Mouse (Mus musculus) Patski (cell line): ENCODE results near the gene Glipr2. TPM values are rescaled to one million over a fixed set of nuclear protein-coding genes. Genes with fewer than 3 reads are reported as not detected.

Experiments used
- ATAC-seq: fragments of 100-300 bp; one replicate; pipeline ENCODE4 v1.8.0; 2021
- CTCF ChIA-PET: fragments of 350-600 bp; sonication (Branson Sonifier 250); formaldehyde crosslinking; loops from one replicate; lab custom pipeline; 2022; ENCODE audit warnings: inconsistent platforms; lab: Charles Lee
- POLR2A ChIA-PET: fragments of 350-600 bp; sonication (Branson Sonifier 250); formaldehyde crosslinking; loops from one replicate; lab custom pipeline; 2022; ENCODE audit warnings: antibody characterized with exemption, inconsistent platforms; lab: Charles Lee
- DNase-seq: peaks from one replicate; pipeline ENCODE4 v3.0.0-alpha.2; 2011; ENCODE audit warnings: low read depth, low spot score
- H3K27me3 ChIP-seq: fragments of 371-371 bp; one replicate; pipeline ENCODE4 v1.5.1; 2021
- CTCF ChIP-seq: fragments of 100-300 bp; IDR thresholded peaks from one replicate; pipeline ENCODE4 v1.5.1; 2021
- in situ Hi-C: fragments of 300-500 bp; cut with MboI; formaldehyde crosslinking; loops from 3 replicates; pipeline ENCODE4 v1.11.1; 2018; ENCODE audit warnings: low pct_unique_long_range_greater_than_20kb, mixed read lengths
- polyA plus RNA-seq: library from polyadenylated mRNA; unstranded; gene quantifications from one replicate; pipeline ENCODE4 v1.2.3, GENCODE M21; 2021

Gene Glipr2
- 58.5 TPM for polyA plus RNA-seq

DNA sequence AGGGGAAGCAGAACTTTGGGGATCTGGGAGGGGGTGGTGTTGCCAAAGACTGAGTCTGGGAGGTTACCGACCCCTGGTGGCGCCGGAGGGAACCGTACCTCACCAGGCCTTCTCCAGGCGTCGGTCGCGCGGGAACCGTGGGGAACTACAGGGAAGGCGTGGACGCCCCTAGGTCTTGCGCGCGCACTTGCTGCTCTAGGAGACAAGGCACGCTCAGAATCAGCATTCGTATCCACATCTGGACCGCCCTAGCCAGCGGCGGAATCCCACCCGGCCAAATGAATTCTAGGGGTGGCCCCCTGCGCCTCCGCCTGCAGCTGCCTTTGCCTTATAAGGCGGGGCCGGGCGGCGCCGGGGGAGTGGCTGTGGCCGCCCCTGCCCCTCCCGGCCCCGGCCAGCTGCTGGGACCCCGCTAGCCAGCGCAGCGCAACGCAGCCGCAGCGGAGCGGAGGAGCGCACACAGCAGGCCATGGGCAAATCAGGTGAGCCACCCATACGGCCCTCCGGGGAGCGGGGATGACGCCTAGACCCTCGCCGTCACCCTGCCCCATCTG is at the start of gene Glipr2:
Gene Glipr2, plus strand, starts transcription at position 110 of the 554 bp plus-strand sequence.
- POLR2A ChIA-PET: interaction anchor here (1.0 to 1.6 kb wide), 3 partner anchors 17 to 26 kb away, joined by 3 to 6 read pairs (median 6); partner anchors contain the start of gene Ccin
- peak; percentile 83 for ATAC-seq
- DNase-seq: no peak
- no peaks in the 10 kb centered on the region for H3K27me3 ChIP-seq
- TF ChIP-seq CTCF: no peak
- in situ Hi-C loops: no loop called here
- CTCF ChIA-PET: interaction anchor here (1.3 to 2.1 kb wide), 2 partner anchors 11 to 24 kb away, joined by 4 to 7 read pairs; no protein-coding TSS in a partner anchor

- TF ChIP-seq CTCF: no peak
- DNase-seq (no peak), ATAC-seq (no peak)
- in situ Hi-C loops: no loop called here
- H3K27me3 ChIP-seq: no peaks in the 10 kb centered on the region
- ChIA-PET POLR2A (no interaction called here), CTCF (interaction anchor here (0.9 kb wide), 2 partner anchors 11 to 12 kb away, joined by 3 to 4 read pairs; no protein-coding TSS in a partner anchor)
Observed at GRCm38 (mm10) chr4:43918221-43918620, 39.0 kb upstream of the Glipr2 start.

- TF ChIP-seq CTCF: peak; percentile 35
- ChIA-PET POLR2A (interaction anchor here (1.0 kb wide), 1 partner anchor 12 kb away, joined by 3 read pairs; no protein-coding TSS in a partner anchor), CTCF (interaction anchor here (2.2 kb wide), 1 partner anchor 62 kb away, joined by 5 read pairs; no protein-coding TSS in a partner anchor)
- in situ Hi-C loops: no loop called here
- no peak for ATAC-seq
- no peak for DNase-seq
- H3K27me3 ChIP-seq: no peaks in the 10 kb centered on the region
Observed at GRCm38 (mm10) chr4:43920602-43921001, 36.6 kb upstream of the Glipr2 start.

- no peak for TF ChIP-seq CTCF
- no peaks in the 10 kb centered on the region for H3K27me3 ChIP-seq
- CTCF ChIA-PET: interaction anchor here (0.7 to 5.4 kb wide), 16 partner anchors 9 to 107 kb away, joined by 3 to 49 read pairs (median 4); partner anchors contain the start of gene Ccin
- DNase-seq (no peak), ATAC-seq (no peak)
- in situ Hi-C loops: loop anchor here (5.0 kb wide), 1 partner anchor 57 kb away; the partner anchor contains the start of gene Ccin
- POLR2A ChIA-PET: no interaction called here
Observed at GRCm38 (mm10) chr4:43925125-43925524, 32.1 kb upstream of the Glipr2 start.

DNA sequence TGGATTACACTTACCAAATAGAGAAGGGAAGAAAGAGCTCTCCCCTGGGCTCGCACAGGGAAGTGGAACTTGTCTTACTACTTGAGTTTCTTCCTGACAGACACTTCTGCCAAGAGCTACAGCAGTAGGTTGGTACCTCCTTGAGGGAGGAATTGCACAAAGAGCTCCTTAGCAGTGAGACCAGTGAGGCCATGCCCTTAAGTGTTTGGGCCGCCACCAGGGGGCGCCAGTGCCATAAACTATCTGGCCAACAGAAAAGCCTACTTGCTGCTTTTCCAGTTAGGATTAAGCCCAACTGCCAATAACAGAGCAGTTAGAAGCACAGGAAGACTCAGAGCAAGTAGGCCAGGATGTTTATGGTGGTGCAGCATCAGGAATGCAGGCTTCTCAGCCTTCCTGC is 31.4 kb upstream of the Glipr2 start:
- in situ Hi-C loops: loop anchor here (5.0 kb wide), 1 partner anchor 57 kb away; the partner anchor contains the start of gene Ccin
- no peaks in the 10 kb centered on the region for H3K27me3 ChIP-seq
- TF ChIP-seq CTCF: peak; percentile 88
- ATAC-seq: no peak
- POLR2A ChIA-PET: no interaction called here
- peak; percentile 30 for DNase-seq
- CTCF ChIA-PET: interaction anchor here (0.7 to 5.4 kb wide), 15 partner anchors 9 to 106 kb away, joined by 3 to 49 read pairs (median 5); partner anchors contain the start of gene Ccin

- no peaks in the 10 kb centered on the region for H3K27me3 ChIP-seq
- POLR2A ChIA-PET: no interaction called here
- in situ Hi-C loops: loop anchor here (5.0 kb wide), 1 partner anchor 54 kb away; the partner anchor contains the start of gene Ccin
- no peak for ATAC-seq
- DNase-seq: no peak
- CTCF ChIA-PET: interaction anchor here (1.9 to 5.4 kb wide), 2 partner anchors 53 to 84 kb away, joined by 4 to 49 read pairs; partner anchors contain the start of gene Ccin
- TF ChIP-seq CTCF: peak; percentile 49
Observed at GRCm38 (mm10) chr4:43927826-43928225, 29.4 kb upstream of the Glipr2 start.

DNA sequence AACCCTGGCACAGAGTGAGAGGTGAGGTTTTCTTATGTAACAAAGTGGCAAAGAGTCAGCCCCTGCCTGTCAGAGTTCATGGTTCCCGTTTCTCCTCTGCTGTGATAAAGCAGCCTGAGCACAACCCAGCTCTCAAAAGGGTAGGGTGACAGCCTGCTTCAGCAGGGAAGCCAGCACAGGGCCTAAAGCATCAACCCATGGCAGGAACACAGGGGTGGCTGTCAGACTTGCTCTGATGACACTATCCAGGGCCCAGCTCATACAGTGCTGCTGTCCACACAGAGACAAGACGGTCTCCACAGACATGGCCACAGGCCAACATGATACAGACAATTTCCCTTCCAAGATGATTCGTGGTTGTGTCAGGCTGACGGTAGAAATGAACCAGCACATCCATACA is 25.3 kb upstream of the Glipr2 start:
- ATAC-seq: no peak
- no peak for TF ChIP-seq CTCF
- in situ Hi-C loops: no loop called here
- no peaks in the 10 kb centered on the region for H3K27me3 ChIP-seq
- ChIA-PET POLR2A (no interaction called here), CTCF (no interaction called here)
- no peak for DNase-seq

GRCm38 (mm10) chr4:43936186-43936585 is 21.0 kb upstream of the Glipr2 start:
- ChIA-PET POLR2A (no interaction called here), CTCF (no interaction called here)
- in situ Hi-C loops: no loop called here
- no peak for TF ChIP-seq CTCF
- no peaks in the 10 kb centered on the region for H3K27me3 ChIP-seq
- no peak for DNase-seq
- ATAC-seq: no peak

- no peaks in the 10 kb centered on the region for H3K27me3 ChIP-seq
- in situ Hi-C loops: no loop called here
- no peak for ATAC-seq
- ChIA-PET POLR2A (no interaction called here), CTCF (no interaction called here)
- TF ChIP-seq CTCF: no peak
- DNase-seq: no peak
Observed at GRCm38 (mm10) chr4:43936749-43937674, 20.2 kb upstream of the Glipr2 start.

- no peaks in the 10 kb centered on the region for H3K27me3 ChIP-seq
- CTCF ChIA-PET: interaction anchor here (1.3 kb wide), 1 partner anchor 16 kb away, joined by 3 read pairs; no protein-coding TSS in a partner anchor
- TF ChIP-seq CTCF: no peak
- in situ Hi-C loops: no loop called here
- ATAC-seq (no peak), DNase-seq (no peak)
- POLR2A ChIA-PET: no interaction called here
Observed at GRCm38 (mm10) chr4:43941315-43941714, 15.9 kb upstream of the Glipr2 start.
